Mouse (Mus musculus) neural tube, embryonic 11.5 days (tissue): ENCODE measurements around the gene Sdr42e1. TPM values are rescaled to one million over a fixed set of nuclear protein-coding genes. Genes with fewer than 3 reads are reported as not detected.

Experiments
- polyA plus RNA-seq: library from polyadenylated mRNA; unstranded; fragments of >200 nt; fragmentation: Nextera tagmentation; extraction: Ambion mirVana; gene quantifications from 2 replicates; pipeline ENCODE4 v1.2.1, GENCODE M21; 2014

Gene Sdr42e1
- polyA plus RNA-seq, 1 experiment from 2014 or later: 0.73 TPM

Other genes starting within 250 kb of the Sdr42e1 start
- gene Plcg2, start 175.4 kb downstream of the Sdr42e1 start, polyA plus RNA-seq: 3.1 and 3.4 TPM in 2 replicates
- not detected in 2 replicates for gene Hsd17b2, start 28.2 kb upstream of the Sdr42e1 start, polyA plus RNA-seq
- 59.5 and 59.9 TPM in 2 replicates for gene Mphosph6, start 128.3 kb upstream of the Sdr42e1 start, polyA plus RNA-seq